Mouse (Mus musculus): ENCODE measurements around the gene F2rl2. TPM values are rescaled to one million over a fixed set of nuclear protein-coding genes. Genes with fewer than 3 reads are reported as not detected.

Gene F2rl2
- polyA plus RNA-seq, 1 experiment, result 20.6 TPM

GRCm38 (mm10) chr13:95665644-95666356 is 30.9 kb upstream of the F2rl2 start:
- peaks cover 62% of the 10 kb centered on the region for H3K4me1 ChIP-seq
- no peaks in the 10 kb centered on the region for H3K27me3 ChIP-seq (replicated peaks)
- peaks cover 83% of the 10 kb centered on the region for H3K36me3 ChIP-seq (replicated peaks; ENCODE audit: low read length)
- peaks cover 15% of the 10 kb centered on the region for H3K9me3 ChIP-seq
- H3K4me3 ChIP-seq (replicated peaks), result no peak overlapping the region
- TF ChIP-seq FLI1 (IDR thresholded peaks at IDR 0.05; ENCODE audit: low read length) (no peak), GATA1 (IDR thresholded peaks at IDR 0.05; ENCODE audit: borderline replicate concordance, low read length) (no peak)

- Histone ChIP-seq H3K27me3 (replicated peaks) (no peaks in the 10 kb centered on the region), H3K36me3 (replicated peaks; ENCODE audit: low read length) (peaks cover 76% of the 10 kb centered on the region), H3K9me3 (peaks cover 15% of the 10 kb centered on the region), H3K4me3 (replicated peaks) (no peak overlapping the region), H3K4me1 (peaks cover 68% of the 10 kb centered on the region)
- TF ChIP-seq GATA1 (IDR thresholded peaks at IDR 0.05; ENCODE audit: borderline replicate concordance, low read length) (no peak), FLI1 (IDR thresholded peaks at IDR 0.05; ENCODE audit: low read length) (no peak)
Measured at GRCm38 (mm10) chr13:95667260-95667659, 29.4 kb upstream of the F2rl2 start.

GRCm38 (mm10) chr13:95670534-95670933 is 26.1 kb upstream of the F2rl2 start:
- Histone ChIP-seq H3K4me3 (replicated peaks) (peak overlapping the region; percentile 29), H3K4me1 (peaks cover 79% of the 10 kb centered on the region), H3K9me3 (peaks cover 13% of the 10 kb centered on the region), H3K36me3 (replicated peaks; ENCODE audit: low read length) (peaks cover 66% of the 10 kb centered on the region), H3K27me3 (replicated peaks) (no peaks in the 10 kb centered on the region)
- TF ChIP-seq FLI1 (IDR thresholded peaks at IDR 0.05; ENCODE audit: low read length), result no peak
- TF ChIP-seq GATA1 (IDR thresholded peaks at IDR 0.05; ENCODE audit: borderline replicate concordance, low read length), result no peak

- H3K36me3 ChIP-seq (replicated peaks; ENCODE audit: low read length), result peaks cover 63% of the 10 kb centered on the region
- peaks cover 71% of the 10 kb centered on the region for H3K4me1 ChIP-seq
- H3K27me3 ChIP-seq (replicated peaks), result no peaks in the 10 kb centered on the region
- peak overlapping the region; percentile 83 for H3K4me3 ChIP-seq (replicated peaks)
- peak; percentile 79; the same call in 2 of the 3 replicates for TF ChIP-seq GATA1 (IDR thresholded peaks at IDR 0.05; ENCODE audit: borderline replicate concordance, low read length)
- TF ChIP-seq FLI1 (IDR thresholded peaks at IDR 0.05; ENCODE audit: low read length), result no peak
- peaks cover 13% of the 10 kb centered on the region for H3K9me3 ChIP-seq
Measured at GRCm38 (mm10) chr13:95671108-95671897, 25.4 kb upstream of the F2rl2 start.

- peak overlapping the region; percentile 46 for H3K4me3 ChIP-seq (replicated peaks)
Measured at GRCm38 (mm10) chr13:95672372-95672771, 24.3 kb upstream of the F2rl2 start.

GRCm38 (mm10) chr13:95679078-95679477 is 17.6 kb upstream of the F2rl2 start:
- no peaks in the 10 kb centered on the region for H3K27me3 ChIP-seq (replicated peaks)
- peaks cover 70% of the 10 kb centered on the region for H3K4me1 ChIP-seq
- TF ChIP-seq GATA1 (IDR thresholded peaks at IDR 0.05; ENCODE audit: borderline replicate concordance, low read length), result no peak
- no peak for TF ChIP-seq FLI1 (IDR thresholded peaks at IDR 0.05; ENCODE audit: low read length)
- no peak overlapping the region for H3K4me3 ChIP-seq (replicated peaks)
- H3K36me3 ChIP-seq (replicated peaks; ENCODE audit: low read length), result peaks cover 34% of the 10 kb centered on the region
- H3K9me3 ChIP-seq, result no peaks in the 10 kb centered on the region

More at GRCm38 (mm10) chr13:95672372-95672771, 24.3 kb upstream of the F2rl2 start:
- peaks cover 13% of the 10 kb centered on the region for H3K9me3 ChIP-seq
- H3K4me1 ChIP-seq, result peaks cover 60% of the 10 kb centered on the region
- peaks cover 59% of the 10 kb centered on the region for H3K36me3 ChIP-seq (replicated peaks; ENCODE audit: low read length)
- no peaks in the 10 kb centered on the region for H3K27me3 ChIP-seq (replicated peaks)
- TF ChIP-seq FLI1 (IDR thresholded peaks at IDR 0.05; ENCODE audit: low read length), result no peak
- no peak for TF ChIP-seq GATA1 (IDR thresholded peaks at IDR 0.05; ENCODE audit: borderline replicate concordance, low read length)

GRCm38 (mm10) chr13:95679491-95679941 is 17.1 kb upstream of the F2rl2 start:
- peaks cover 33% of the 10 kb centered on the region for H3K36me3 ChIP-seq (replicated peaks; ENCODE audit: low read length)
- peaks cover 71% of the 10 kb centered on the region for H3K4me1 ChIP-seq
- TF ChIP-seq FLI1 (IDR thresholded peaks at IDR 0.05; ENCODE audit: low read length) (no peak), GATA1 (IDR thresholded peaks at IDR 0.05; ENCODE audit: borderline replicate concordance, low read length) (no peak)
- no peaks in the 10 kb centered on the region for H3K27me3 ChIP-seq (replicated peaks)
- H3K4me3 ChIP-seq (replicated peaks), result peak overlapping the region; percentile 77
- no peaks in the 10 kb centered on the region for H3K9me3 ChIP-seq

GRCm38 (mm10) chr13:95684656-95685244 is 11.9 kb upstream of the F2rl2 start:
- H3K9me3 ChIP-seq, result no peaks in the 10 kb centered on the region
- peaks cover 97% of the 10 kb centered on the region for H3K4me1 ChIP-seq
- peaks cover 28% of the 10 kb centered on the region for H3K36me3 ChIP-seq (replicated peaks; ENCODE audit: low read length)
- TF ChIP-seq FLI1 (IDR thresholded peaks at IDR 0.05; ENCODE audit: low read length) (no peak), GATA1 (IDR thresholded peaks at IDR 0.05; ENCODE audit: borderline replicate concordance, low read length) (no peak)
- peak overlapping the region; percentile 20 for H3K4me3 ChIP-seq (replicated peaks)
- no peaks in the 10 kb centered on the region for H3K27me3 ChIP-seq (replicated peaks)

- peaks cover 98% of the 10 kb centered on the region for H3K4me1 ChIP-seq
- TF ChIP-seq FLI1 (IDR thresholded peaks at IDR 0.05; ENCODE audit: low read length) (no peak), GATA1 (IDR thresholded peaks at IDR 0.05; ENCODE audit: borderline replicate concordance, low read length) (no peak)
- peaks cover 28% of the 10 kb centered on the region for H3K36me3 ChIP-seq (replicated peaks; ENCODE audit: low read length)
Measured at GRCm38 (mm10) chr13:95685736-95686135, 10.9 kb upstream of the F2rl2 start.

More at GRCm38 (mm10) chr13:95685736-95686135, 10.9 kb upstream of the F2rl2 start:
- no peaks in the 10 kb centered on the region for H3K9me3 ChIP-seq
- peak overlapping the region; percentile 11 for H3K4me3 ChIP-seq (replicated peaks)
- no peaks in the 10 kb centered on the region for H3K27me3 ChIP-seq (replicated peaks)
